Mouse (Mus musculus) Muller cell, postnatal 12 days (primary cell): ENCODE measurements around the gene Grin3b.

ENCODE experiments used
- DNase-seq: peaks from one replicate; pipeline ENCODE4 v3.0.0-alpha.2; 2015; ENCODE audit errors: inconsistent ontology term

Grin3b gene

GRCm38 (mm10) chr10:79970415-79971182, at the start of gene Grin3b:
TSS of gene Grin3b (plus strand) at chr10:79970715.
- DNase-seq = no peak

- no peak for DNase-seq
Measured at GRCm38 (mm10) chr10:79920958-79921535, 49.5 kb upstream of the Grin3b start, which contains the start of gene R3hdm4. TSS of gene R3hdm4 (minus strand) at chr10:79921208.

GRCm38 (mm10) chr10:79921572-79921971, 48.9 kb upstream of the Grin3b start:
- no peak for DNase-seq

GRCm38 (mm10) chr10:79924998-79925784, 45.3 kb upstream of the Grin3b start:
- DNase-seq = peak; percentile 90

- peak; percentile 68 for DNase-seq
Measured at GRCm38 (mm10) chr10:79925785-79926490, 44.6 kb upstream of the Grin3b start.

GRCm38 (mm10) chr10:79926491-79927323, 43.8 kb upstream of the Grin3b start, which contains the start of gene Arid3a:
TSS of gene Arid3a (plus strand) at chr10:79927043.
- DNase-seq = peak; percentile 95

- DNase-seq = no peak
Measured at GRCm38 (mm10) chr10:79927324-79928029, 43.0 kb upstream of the Grin3b start.

- DNase-seq = peak; percentile 37
Measured at GRCm38 (mm10) chr10:79928030-79928694, 42.4 kb upstream of the Grin3b start.

GRCm38 (mm10) chr10:79928907-79929701, 41.4 kb upstream of the Grin3b start:
- DNase-seq = no peak

GRCm38 (mm10) chr10:79929967-79930825, 40.3 kb upstream of the Grin3b start:
- no peak for DNase-seq

GRCm38 (mm10) chr10:79930826-79931186, 39.7 kb upstream of the Grin3b start:
- no peak for DNase-seq

- no peak for DNase-seq
Measured at GRCm38 (mm10) chr10:79931797-79932196, 38.7 kb upstream of the Grin3b start.

GRCm38 (mm10) chr10:79932736-79933135, 37.8 kb upstream of the Grin3b start:
- peak; percentile 91 for DNase-seq

GRCm38 (mm10) chr10:79933145-79933679, 37.3 kb upstream of the Grin3b start:
- no peak for DNase-seq

GRCm38 (mm10) chr10:79933861-79934260, 36.7 kb upstream of the Grin3b start:
- no peak for DNase-seq

GRCm38 (mm10) chr10:79934272-79934721, 36.2 kb upstream of the Grin3b start:
- DNase-seq = peak; percentile 97

- DNase-seq = no peak
Measured at GRCm38 (mm10) chr10:79934794-79935569, 35.5 kb upstream of the Grin3b start.
